Mouse (Mus musculus) embryonic facial prominence, embryonic 15.5 days (tissue): ENCODE measurements around the gene Shisal2b. TPM values are rescaled to one million over a fixed set of nuclear protein-coding genes. Genes with fewer than 3 reads are reported as not detected.

Experiments
- ATAC-seq: fragments of 200-750 bp; cut with Nextera tagmentation; 2 replicates; pipeline ENCODE4 v1.8.0; 2017; ENCODE audit warnings: low read depth, moderate TSS enrichment; ENCODE audit not compliant: insufficient number of reproducible peaks, low FRiP score, low TSS enrichment
- H3K27ac ChIP-seq: fragments of 300-500 bp; sonication (generic); replicated peaks from 2 replicates; pipeline ENCODE4 v1.5.1; 2015; ENCODE audit warnings: mild to moderate bottlenecking, inconsistent platforms
- H3K27me3 ChIP-seq: fragments of 300-500 bp; sonication (generic); 2 replicates; pipeline ENCODE4 v1.6.1; 2015; ENCODE audit warnings: inconsistent platforms
- H3K36me3 ChIP-seq: fragments of 300-500 bp; sonication (generic); 2 replicates; pipeline ENCODE4 v1.6.1; 2015; ENCODE audit warnings: mild to moderate bottlenecking, inconsistent platforms
- H3K4me1 ChIP-seq: fragments of 300-500 bp; sonication (generic); 2 replicates; pipeline ENCODE4 v1.6.1; 2015; ENCODE audit warnings: inconsistent platforms
- H3K4me2 ChIP-seq: fragments of 300-500 bp; sonication (generic); replicated peaks from 2 replicates; pipeline ENCODE4 v1.6.1; 2015; ENCODE audit warnings: mild to moderate bottlenecking, inconsistent platforms
- H3K4me3 ChIP-seq: fragments of 300-500 bp; sonication (generic); replicated peaks from 2 replicates; pipeline ENCODE4 v1.5.1; 2015; ENCODE audit warnings: mild to moderate bottlenecking, inconsistent platforms
- H3K9ac ChIP-seq: fragments of 300-500 bp; sonication (generic); 2 replicates; pipeline ENCODE4 v1.6.1; 2015; ENCODE audit warnings: inconsistent platforms
- H3K9me3 ChIP-seq: fragments of 300-500 bp; sonication (generic); replicated peaks from 2 replicates; pipeline ENCODE4 v1.6.1; 2016; ENCODE audit warnings: inconsistent platforms
- WGBS: fragments of 180-500 bp; shearing (Covaris S2); methylation state at CpG from one replicate; pipeline ENCODE4 v1.1.7; 2015; 5-methylcytosine and 5-hydroxymethylcytosine counted together
- polyA plus RNA-seq: library from polyadenylated mRNA; unstranded; fragments of >200 nt; fragmentation: Nextera tagmentation; extraction: Ambion mirVana; gene quantifications from 2 replicates; pipeline ENCODE4 v1.2.1, GENCODE M21; 2015

Shisal2b gene
- polyA plus RNA-seq, 1 experiment from 2014 or later, result 0.35 TPM

GRCm38 (mm10) chr13:104816270-104816634, 47.4 kb downstream of the Shisal2b start:
- 0 out of 2 replicates have a peak, but pooled peaks have one; percentile 6 for ATAC-seq
- Histone ChIP-seq H3K4me1 (peaks cover 14% of the 10 kb centered on the region), H3K27ac (peak overlapping the region; percentile 80), H3K9ac (no peak overlapping the region), H3K4me3 (peak overlapping the region; percentile 68), H3K36me3 (0 out of 2 replicates have a peak, but pooled peaks cover 3% of the 10 kb centered on the region), H3K9me3 (no peaks in the 10 kb centered on the region), H3K4me2 (peak overlapping the region; percentile 59), H3K27me3 (no peaks in the 10 kb centered on the region)
- WGBS, result 9% methylated on average over 8 of the region's 8 CpGs

DNA sequence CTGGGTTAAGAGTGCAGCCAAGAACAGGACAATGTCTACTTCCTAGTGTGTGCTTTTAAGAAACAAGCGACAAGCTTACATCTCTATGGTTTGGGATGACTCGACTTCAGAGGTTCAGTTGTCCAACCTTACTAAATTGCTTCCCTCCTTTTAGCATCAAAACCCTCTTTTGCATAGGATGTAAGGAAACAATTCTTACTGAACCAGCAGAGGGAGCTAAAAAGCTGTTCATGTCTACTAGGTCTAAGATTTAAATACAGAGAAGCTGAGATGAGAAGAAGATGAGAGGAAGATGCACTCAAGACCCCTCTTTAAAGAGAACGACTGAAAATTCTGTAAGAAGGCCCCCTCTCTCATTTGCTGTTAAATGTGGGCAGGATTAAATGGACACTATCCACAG, 58.0 kb downstream of the Shisal2b start:
- ATAC-seq, result no peak
- no peaks in the 10 kb centered on the region for H3K4me1 ChIP-seq
- H3K9me3 ChIP-seq, result no peaks in the 10 kb centered on the region
- 44% methylated on average over 3 of the region's 3 CpGs for WGBS
- H3K27me3 ChIP-seq, result no peaks in the 10 kb centered on the region
- H3K4me2 ChIP-seq, result no peak overlapping the region
- no peak overlapping the region for H3K27ac ChIP-seq
- peaks cover 7% of the 10 kb centered on the region for H3K36me3 ChIP-seq
- H3K9ac ChIP-seq, result no peak overlapping the region
- H3K4me3 ChIP-seq, result no peak overlapping the region

DNA sequence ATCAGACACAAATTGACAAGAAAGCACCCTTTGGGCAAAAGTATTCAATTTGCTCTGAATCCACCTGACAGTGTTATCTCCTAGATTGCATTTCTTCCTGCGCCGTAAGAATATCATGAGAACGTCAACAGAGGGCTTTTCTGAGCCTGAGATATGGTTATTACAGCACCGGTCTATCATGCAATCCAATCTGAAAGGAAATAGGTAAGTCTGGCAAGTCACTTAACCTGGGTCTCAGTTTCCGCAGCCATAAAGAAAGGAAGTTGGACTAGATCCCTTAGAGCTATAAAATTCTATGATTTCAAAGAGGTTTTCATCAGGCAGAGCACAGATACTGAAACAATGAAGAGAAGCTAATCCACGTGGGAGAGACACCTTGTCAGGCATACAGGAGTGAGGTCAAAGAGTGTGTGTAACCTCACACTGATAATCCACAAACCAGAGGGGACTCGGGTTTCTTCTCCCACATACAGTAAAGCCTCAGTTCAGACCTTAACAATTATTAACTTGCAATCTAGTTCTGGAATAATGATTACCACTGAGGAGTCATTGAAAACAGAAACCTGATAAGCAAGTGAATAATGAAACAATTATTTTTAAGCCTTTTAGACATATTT, 64.0 kb downstream of the Shisal2b start:
- no peak overlapping the region for H3K4me2 ChIP-seq
- H3K4me1 ChIP-seq, result no peaks in the 10 kb centered on the region
- no peaks in the 10 kb centered on the region for H3K9me3 ChIP-seq
- ATAC-seq, result no peak
- no peak overlapping the region for H3K9ac ChIP-seq
- peaks cover 22% of the 10 kb centered on the region for H3K36me3 ChIP-seq
- 83% methylated on average over 7 of the region's 7 CpGs for WGBS
- H3K4me3 ChIP-seq, result no peak overlapping the region
- H3K27me3 ChIP-seq, result no peaks in the 10 kb centered on the region
- no peak overlapping the region for H3K27ac ChIP-seq

GRCm38 (mm10) chr13:104799067-104799466, 64.6 kb downstream of the Shisal2b start:
- H3K4me2 ChIP-seq, result no peak overlapping the region
- WGBS, result 96% methylated on average over 8 of the region's 8 CpGs

More at GRCm38 (mm10) chr13:104799067-104799466, 64.6 kb downstream of the Shisal2b start:
- no peak for ATAC-seq
- Histone ChIP-seq H3K4me3 (no peak overlapping the region), H3K36me3 (peaks cover 24% of the 10 kb centered on the region), H3K27me3 (no peaks in the 10 kb centered on the region), H3K9ac (no peak overlapping the region), H3K27ac (no peak overlapping the region), H3K9me3 (no peaks in the 10 kb centered on the region), H3K4me1 (no peaks in the 10 kb centered on the region)

Other genes with a start within 250 kb of the Shisal2b start
- gene Srek1ip1, start 71.4 kb downstream of the Shisal2b start, polyA plus RNA-seq, result 21.2 and 24.3 TPM in 2 replicates
- 22.6 and 23.4 TPM in 2 replicates for gene Cwc27, start 46.8 kb downstream of the Shisal2b start, polyA plus RNA-seq
- gene Rgs7bp, start 191.0 kb upstream of the Shisal2b start, polyA plus RNA-seq, result 3.9 and 4.3 TPM in 2 replicates
- not detected in 2 replicates for gene 4933425L06Rik, start 218.2 kb upstream of the Shisal2b start, polyA plus RNA-seq